Mouse (Mus musculus): ENCODE results near the gene Abcb5. TPM values are rescaled to one million over a fixed set of nuclear protein-coding genes. Genes with fewer than 3 reads are reported as not detected.

The Abcb5 gene
- not detected in 2 replicates for polyA plus RNA-seq (2012; rRNA removed)

GRCm38 (mm10) chr12:118966321-118966720 is at the start of gene Abcb5:
TSS of gene Abcb5 (minus strand) at chr12:118966421.

GRCm38 (mm10) chr12:118846221-118846620 is 120.0 kb downstream of the Abcb5 start, which contains the start of gene Sp8:
TSS of gene Sp8 (plus strand) at chr12:118846329.

Other genes with a start within 250 kb of the Abcb5 start
- gene Sp8, start 120.1 kb downstream of the Abcb5 start, polyA plus RNA-seq (2012; rRNA removed), result 5.0 and 7.2 TPM in 2 replicates